Mouse (Mus musculus): Measurements from ENCODE around the gene Cyp2g1. TPM values are rescaled to one million over a fixed set of nuclear protein-coding genes. Genes with fewer than 3 reads are reported as not detected.
A peak's percentile ranks its signal among the peaks of the same experiment; 100 is the strongest.
"Not testable (repeated sequence)": the region's sequence is repeated elsewhere in the genome, so short reads cannot be mapped to it uniquely, and the experiment has no call there.

Gene Cyp2g1
- total RNA-seq (2021) = not detected
- long read RNA-seq, experiment 1 = 0 reads
- long read RNA-seq, experiment 2 = 0 reads

DNA sequence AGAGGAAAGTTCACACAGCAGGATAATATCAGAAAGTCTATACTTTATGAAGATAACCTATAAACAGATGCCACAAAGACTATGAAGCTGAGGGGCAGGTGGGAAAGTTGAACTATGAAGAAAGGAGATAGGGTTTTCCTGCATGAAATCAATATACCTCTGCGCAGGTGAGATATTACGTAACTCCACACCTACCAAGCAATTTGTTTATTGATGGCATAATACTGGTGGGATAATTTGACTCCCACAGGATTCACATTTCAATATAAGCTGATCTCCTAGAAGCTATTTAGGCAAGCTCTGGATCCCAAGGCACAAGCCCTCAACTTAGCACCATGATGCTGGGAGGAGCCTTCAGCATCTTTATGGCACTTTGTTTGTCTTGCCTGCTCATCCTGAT is at the start of gene Cyp2g1:
TSS of gene Cyp2g1 (plus strand) at position 301 of the 400 bp plus-strand sequence.
- no peak for DNase-seq (ENCODE audit: low spot score in 2 of 2)

DNA sequence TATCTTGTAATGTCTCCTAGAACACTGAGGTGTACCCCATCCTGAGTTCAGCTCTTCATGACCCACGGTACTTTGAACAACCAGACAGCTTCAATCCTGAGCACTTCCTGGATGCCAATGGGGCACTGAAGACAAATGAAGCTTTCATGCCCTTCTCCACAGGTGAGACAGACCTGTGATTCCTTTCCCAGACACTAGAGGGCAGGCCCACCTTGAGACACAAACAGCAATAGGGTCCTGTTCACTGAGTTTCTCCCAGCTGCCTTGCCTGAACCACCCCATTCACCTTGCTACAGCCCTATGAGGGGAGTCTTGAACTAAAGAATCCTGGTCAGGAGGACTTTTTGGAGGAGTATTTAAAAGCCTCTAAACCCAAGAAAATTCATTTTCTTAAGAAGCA is 41.6 kb upstream of the Cyp2g1 start:
- peak in 1 of 2 experiments; percentile 4 for DNase-seq (ENCODE audit: low spot score in 2 of 2)

DNA sequence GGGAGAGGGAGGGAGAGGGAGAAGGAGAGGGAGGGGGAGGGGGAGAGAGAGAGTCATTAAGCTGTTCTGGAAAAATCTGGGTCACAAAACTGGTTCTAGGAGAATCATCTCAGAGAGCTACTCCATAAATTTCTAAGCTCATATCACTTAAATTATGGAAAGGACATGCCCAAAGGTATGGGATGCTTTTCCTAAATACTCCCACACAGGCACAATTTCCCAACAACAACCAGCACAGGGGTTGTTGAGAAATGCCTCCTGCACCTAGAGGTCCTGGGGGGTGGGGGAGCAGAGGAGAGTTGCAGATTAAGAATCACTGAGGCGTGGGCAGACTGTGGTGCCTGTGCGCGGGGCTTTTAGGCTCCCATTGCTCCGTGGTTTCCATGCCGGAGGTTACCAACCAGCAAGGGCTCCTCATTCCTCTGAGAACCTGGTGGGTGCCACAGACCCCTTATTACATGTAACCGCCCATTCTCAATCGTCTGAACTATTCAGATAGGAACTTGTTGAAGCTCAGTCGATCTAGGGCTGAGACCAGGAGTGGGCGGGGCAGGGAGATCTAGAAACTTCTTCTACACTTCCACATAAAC is 38.7 kb upstream of the Cyp2g1 start:
- DNase-seq (ENCODE audit: low spot score in 2 of 2) = no peak

DNA sequence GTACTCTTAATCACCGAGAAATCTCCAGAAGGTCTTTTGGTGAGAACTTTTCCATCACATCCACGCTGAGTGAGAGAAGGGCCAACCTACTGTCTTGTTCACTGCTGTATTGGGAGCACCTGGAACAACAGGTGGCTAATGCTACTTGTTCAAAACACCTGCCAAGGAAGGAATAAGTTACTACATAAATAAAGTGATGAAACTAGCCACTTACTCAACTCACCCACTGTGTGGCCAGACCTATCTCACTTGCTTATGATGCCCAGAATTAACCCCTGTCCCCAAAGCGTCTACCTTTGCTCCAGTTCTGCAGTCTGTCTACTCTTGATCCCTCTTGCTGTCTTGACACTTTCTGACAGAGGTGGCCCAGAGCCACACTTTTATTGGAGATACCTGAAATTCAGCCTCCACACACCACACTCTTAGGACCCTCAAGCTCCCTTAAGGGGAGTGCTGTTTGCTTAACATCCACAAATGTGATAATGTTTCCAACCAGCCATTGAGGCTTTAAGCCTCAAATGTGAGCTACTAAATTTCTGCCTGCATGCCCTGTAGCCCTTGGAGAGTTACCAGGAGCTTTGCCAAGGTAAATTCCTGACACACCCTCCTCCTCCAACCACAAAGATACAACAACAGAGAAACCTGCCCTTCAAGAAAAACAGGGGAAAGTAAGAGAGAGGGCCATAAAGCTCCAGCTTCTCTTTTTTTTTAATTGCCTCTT is 35.7 kb upstream of the Cyp2g1 start:
- DNase-seq (ENCODE audit: low spot score in 2 of 2) = no peak

DNA sequence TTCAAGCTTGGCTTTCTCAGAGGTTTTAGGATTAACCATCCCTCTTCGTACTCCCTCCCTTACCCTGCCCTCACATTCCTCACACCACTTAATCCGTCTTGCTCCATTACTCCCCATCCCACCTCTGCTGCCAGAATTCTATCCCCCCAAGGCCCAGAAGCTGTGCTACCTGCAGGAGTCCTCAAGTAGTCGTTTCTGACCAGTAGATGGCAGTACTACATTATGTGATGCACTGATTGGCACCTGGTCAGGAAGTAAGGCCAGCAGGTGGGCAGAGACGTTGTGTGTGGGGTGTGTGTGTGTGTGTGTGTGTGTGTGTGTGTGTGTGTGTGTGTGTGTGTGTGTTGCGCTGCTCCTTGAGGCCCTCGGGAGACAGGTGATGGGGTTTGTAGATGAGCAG is 32.8 kb upstream of the Cyp2g1 start:
- no peak for DNase-seq (ENCODE audit: low spot score in 2 of 2)

DNA sequence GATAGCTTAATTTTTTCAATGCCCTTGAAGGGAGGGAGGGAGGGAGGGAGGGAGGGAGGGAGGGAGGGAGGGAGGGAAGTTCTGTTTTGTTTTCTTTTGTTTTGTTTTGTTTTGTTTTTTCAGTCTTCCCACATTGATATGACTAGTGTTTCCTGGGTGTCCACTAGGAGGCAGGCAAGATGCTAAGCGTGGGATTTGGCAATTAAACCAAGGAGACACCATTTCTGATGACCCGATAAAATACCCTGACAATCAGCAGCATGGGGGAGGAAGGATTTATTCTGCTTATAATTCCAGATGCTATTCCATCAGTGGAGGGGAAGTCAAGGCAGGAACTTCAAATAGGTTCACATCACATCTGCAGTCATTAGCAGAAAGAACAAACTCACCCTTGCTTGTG is 30.9 kb upstream of the Cyp2g1 start:
- DNase-seq (ENCODE audit: low spot score in 2 of 2) = no peak

DNA sequence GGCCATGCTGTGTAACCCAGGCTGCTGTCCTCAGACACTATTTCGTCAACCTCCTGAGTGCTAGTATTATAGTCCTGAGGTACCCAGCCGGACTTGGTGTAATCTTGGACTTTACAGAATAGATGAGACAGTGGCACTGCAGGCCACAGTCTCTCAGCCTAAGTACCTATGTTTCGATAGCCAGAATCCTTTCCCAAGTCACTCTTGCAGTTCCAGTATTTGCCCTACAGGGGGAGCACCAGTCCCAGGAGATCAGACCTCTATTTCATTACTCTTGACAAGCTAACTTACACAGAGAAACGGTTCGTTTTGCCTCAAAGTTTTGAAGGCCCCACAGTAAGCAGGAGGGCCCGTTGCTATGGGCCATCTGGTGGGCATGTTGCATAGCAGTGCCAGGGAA is 30.2 kb upstream of the Cyp2g1 start:
- peak; percentile 41 to 49 for DNase-seq (ENCODE audit: low spot score in 2 of 2)

DNA sequence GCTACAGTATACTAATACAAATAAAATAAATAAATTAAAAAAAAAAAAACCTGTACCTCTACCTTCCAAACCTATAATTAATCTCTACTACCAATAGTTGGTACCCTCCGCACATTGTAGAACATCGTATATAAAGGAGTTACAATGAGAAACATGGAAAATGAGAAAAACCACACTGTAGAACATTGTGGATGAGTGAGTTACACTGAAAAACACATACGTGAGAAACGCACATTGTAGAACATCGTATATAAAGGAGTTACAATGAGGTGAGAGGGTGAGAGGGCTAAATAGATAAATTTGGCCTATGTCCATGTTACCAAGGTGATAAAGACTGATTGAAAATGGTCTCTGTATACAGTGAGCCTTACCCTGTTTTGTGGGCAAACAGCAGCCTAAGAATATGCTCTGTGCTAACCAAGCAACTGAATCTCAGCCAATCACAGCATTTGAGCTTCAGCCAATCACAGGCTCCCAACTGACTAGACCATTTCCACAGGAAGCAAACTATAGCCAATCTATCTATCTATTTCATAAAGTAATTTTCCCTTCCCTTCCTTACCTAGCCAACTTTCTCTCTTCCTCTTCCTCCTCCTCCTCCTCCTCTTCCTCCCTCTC is 28.8 kb upstream of the Cyp2g1 start:
- no peak for DNase-seq (ENCODE audit: low spot score in 2 of 2)

DNA sequence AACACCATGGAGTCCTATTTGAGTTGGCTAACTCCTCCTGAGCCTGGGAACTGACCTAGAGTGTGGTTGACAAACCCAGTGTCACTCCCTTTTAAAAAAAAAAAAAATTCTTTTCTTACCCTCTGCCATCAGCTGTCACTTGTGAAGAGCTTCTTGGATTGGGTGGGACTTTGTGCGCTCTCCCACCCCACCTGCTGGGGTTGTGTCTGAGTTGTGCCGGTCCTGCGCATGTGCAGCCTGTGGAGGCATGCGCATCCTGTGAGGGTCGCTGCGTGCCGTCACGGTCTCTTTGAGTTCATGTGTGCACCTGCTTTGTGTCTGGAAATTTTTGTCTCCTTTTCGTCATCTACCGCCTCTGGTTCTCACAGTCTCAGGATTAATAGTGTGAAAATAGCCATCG is 28.2 kb upstream of the Cyp2g1 start:
- DNase-seq (ENCODE audit: low spot score in 2 of 2) = peak; percentile 6 to 33

DNA sequence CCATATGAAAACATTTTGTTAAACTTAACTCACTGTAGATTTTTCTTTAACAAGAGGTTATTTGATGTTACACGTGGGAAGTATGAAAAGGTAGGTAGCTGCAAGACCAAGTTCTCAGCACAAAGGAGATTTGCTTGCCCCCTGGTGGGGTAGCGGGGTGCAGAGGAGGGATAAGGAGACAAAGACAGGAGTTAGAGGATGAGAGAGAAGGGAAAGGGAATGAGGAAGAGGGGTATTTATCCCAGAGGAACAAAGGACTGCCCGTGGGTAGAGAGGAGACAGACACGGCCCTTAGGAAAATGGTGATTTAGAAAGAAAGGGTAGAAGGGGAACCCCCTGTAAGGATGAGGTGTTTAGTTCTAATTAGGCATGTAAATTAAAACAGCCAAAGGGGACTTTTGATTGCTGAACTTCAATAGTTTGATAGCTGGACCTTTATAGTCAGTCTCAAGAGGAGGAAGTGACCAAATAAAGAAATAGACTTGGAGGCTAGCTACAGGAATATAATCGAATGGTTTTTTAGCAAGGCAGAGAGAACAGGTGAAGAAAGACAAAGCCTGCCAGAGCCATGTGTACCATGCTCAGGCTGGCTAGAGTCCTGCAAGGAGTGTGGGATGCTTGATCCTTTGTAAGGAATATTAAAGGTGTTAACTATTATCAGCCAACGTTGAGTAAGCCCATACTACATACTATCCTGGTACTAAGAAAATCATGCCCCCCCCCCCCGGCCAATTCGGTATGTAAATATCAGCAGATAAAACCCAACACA is 27.5 kb upstream of the Cyp2g1 start:
- DNase-seq (ENCODE audit: low spot score in 2 of 2) = no peak

DNA sequence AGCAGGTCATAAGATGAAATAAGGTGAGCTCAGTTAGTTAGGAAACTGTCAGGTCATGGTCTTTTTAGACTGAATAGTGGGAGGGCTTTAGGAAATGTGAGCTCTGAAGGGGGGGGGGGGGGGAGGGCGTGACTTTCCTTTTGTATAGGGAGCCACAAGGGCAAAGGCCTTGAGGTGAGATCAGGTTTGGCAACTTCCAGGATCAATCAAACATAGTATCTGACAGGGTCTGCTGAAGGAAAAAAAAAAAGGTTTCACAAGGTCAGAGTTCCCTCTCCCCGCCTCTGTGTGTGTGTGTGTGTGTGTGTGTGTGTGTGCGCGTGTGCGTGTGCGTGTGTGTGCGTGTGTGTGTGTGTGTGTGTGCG is 26.9 kb upstream of the Cyp2g1 start:
- DNase-seq (ENCODE audit: low spot score in 2 of 2) = no peak

DNA sequence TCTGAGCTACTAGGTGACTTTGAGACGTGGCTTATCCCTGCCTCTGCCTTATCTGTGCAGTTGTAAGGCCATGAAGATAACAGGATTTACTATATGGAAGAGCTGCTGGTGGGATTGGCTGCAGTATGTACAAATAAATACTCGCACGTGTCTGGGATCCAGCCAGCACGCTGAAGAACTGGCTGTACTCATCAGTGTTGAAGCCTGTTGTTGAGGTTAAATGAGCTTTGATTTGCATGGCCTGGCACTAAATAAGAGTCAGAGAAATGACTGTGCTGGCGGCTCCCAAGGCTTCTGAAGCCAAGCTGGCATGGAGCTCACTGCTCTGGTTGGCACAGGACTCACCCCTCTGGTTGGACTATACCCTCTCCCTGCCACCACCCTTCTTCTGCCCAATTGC is 25.5 kb upstream of the Cyp2g1 start:
- no peak for DNase-seq (ENCODE audit: low spot score in 2 of 2)

DNA sequence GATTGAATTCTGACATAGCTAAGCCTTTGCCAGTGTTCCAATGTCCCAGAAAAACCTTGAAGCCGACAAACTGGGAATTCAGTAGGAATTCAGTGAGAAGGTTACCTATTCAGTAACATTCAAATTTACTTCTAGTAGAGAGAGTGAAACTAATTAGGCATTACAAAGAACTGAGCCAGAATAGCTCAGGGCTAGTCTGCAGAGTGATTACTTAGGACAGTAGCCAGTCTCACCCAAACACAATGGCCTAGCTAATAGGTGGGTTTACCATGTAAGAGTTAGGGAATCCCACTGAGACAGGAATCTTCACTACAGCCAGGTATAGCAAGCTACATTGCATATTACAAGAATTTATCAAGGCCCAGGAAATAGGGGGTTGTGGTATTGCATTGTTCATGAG is 22.7 kb upstream of the Cyp2g1 start:
- not testable (repeated sequence) for DNase-seq (ENCODE audit: low spot score in 2 of 2)

DNA sequence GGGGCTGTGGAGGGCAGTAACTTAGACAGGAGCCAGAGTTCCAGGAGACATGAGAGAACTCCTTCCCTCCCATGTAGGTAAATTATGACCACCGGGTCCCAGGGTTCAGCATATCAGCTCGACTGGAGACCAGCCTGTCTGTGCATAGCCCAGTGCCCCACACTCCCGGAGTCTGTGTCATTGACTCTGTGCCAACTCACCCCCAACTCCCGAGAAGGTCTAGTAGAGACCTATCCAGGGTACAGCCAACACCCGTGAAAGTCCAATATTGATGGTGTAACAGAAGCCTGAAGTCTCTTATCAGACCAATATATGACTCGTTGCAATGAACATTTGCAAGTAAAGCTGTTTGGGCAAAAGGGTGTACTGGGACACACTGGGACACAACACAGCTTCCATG is 18.7 kb upstream of the Cyp2g1 start:
- DNase-seq (ENCODE audit: low spot score in 2 of 2) = no peak

DNA sequence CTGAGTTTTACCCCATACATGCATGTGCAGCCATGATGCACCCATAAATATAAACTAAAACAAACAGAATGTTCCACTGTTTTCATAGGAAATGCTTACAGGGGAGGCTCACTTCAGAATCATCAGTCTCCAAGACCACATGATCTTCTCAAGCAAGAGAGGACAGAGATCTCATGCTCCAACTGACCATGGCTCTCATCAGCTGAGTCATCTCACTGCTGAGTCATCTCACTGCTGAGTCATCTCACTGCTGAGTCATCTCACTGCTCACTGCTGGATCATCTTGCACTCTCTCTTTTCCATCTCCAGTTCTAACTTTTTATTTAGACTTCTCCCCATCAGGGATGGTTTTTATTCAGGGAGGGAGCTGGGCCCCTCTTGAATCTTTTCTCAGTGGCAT is 8.6 kb upstream of the Cyp2g1 start:
- peak; percentile 8 to 18 for DNase-seq (ENCODE audit: low spot score in 2 of 2)

DNA sequence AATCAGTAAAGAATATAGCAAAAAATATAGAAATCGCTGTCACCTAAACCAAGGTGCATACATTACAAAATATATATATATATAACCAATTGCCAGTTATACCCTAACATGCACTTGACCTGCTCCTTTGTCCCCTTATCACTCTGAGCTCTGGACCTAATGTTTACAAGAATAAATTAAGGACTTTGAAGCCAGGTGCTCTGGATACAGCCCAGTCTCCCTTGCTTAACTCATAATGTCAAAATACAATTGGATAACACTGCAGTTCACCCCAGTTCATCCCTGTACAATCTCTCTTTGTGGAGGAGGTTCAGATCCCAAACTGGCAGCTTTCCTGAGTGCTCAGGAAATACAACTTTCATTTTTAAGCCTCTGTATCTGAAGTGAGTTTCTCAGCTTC is 7.7 kb upstream of the Cyp2g1 start:
- DNase-seq (ENCODE audit: low spot score in 2 of 2) = no peak

DNA sequence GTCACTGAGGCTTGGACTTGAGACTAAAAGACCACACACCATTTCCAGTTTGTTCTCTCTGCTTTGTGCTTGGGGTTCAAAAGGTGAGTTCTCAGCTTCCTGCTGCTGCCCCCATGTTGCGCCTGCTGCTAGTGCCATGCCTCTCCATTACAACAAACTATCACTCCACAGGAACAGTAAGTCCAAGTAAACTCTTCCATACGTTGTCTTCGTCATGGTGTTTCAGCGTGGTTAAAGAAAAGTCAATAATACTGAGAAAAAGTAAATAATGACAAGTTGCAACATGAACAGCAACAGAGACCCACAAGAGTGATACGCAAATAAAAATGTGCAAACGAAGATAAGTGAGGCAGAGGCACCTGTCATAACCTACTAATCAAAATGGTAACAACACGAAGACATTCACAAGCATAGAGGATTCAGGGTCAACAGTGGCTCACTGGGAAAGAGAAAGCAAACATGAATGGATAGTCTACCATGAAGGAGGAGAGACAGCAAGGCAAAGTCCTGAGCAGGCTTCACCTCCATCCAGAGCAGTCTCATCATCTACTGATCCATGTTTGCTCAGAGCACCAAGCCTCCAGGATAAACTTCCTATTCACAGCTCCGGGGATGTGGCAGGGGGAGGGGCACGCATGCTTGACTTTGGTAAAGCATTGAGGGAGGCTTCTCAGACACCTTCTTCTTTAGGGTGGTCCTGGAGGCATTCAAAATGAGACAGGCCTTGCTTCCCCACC is 23.0 kb downstream of the Cyp2g1 start:
- not testable (repeated sequence) for DNase-seq (ENCODE audit: low spot score in 2 of 2)

DNA sequence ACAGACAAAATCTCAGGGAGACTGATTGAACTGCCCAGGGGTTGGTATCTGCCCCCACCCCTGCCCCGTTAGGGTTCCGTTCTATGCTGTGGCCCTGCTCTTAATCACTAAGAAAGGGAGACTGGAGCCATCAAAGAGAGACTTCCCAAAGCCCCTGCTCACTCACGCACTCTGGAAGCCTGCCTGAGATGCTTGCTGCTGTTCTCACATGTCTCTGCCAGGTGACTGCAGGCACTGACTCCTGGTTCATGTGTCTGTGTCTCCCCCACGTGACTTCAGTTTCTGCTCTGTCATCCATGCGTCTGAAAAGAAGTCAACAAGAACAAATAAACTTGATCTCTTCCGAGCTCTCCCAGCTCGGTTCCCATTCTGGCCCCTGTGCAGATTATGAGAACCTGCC is 24.0 kb downstream of the Cyp2g1 start:
- DNase-seq (ENCODE audit: low spot score in 2 of 2) = not testable (repeated sequence)

DNA sequence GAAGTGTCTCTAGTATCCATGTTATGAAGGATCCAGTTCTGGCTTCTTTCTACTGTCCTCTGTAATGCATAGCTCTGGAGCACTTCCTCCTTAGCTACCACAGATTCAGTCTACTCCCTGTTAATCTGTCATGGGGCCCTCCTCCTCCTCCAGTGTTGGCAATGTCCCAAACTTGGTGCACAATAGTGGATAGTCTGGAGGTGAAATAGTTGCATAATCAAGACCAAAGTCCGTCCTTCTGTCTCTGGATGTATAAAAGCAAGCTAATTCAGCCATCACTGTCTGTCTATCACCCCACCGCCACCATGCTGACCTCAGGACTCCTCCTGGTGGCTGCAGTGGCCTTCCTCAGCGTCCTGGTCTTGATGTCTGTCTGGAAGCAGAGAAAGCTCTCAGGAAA is 26.4 kb downstream of the Cyp2g1 start, which contains the start of gene Cyp2a5:
TSS of gene Cyp2a5 (plus strand) at position 247 of the 400 bp plus-strand sequence.
- not testable (repeated sequence) for DNase-seq (ENCODE audit: low spot score in 2 of 2)

DNA sequence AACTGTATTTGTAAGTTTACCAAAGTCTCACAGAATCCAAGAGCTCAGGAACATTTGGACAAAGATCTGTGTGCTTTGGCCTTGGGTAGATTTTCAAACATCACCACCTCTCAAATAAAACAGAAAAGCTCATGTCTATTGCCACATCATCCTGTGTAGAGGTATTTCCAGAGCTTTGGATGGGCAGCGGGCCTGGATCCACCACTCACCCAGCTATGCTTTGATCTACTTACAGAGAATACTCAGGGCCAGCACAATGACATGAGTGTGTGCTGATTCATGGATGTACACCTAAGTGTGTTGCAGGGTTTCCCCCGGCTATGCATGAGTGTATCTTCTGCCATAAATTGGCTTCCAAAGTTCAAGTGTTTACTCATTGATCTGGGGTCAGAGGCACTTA is 34.7 kb downstream of the Cyp2g1 start:
- DNase-seq (ENCODE audit: low spot score in 2 of 2) = not testable (repeated sequence)

DNA sequence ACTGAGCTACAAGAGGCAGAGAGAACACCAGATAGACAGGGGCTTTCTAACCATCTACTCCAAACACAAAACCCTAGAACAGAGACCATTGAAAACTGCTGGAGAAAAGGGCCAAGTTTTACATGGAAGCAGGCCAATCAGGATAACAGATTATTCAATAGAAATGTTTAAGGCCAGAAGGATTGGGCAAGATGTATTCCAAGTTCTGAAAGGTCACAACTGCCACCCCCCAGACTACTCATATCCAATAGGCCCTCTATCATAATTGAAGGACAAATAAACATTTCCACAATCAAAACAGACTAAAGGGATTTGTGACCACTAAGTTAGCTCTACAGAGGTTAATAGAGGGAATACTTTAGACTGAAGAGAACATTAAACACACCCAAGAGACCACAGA is 41.4 kb downstream of the Cyp2g1 start:
- not testable (repeated sequence) for DNase-seq (ENCODE audit: low spot score in 2 of 2)
